In genomic region chr17:87691958-87692357, GRCm38 (mm10) we compare ENCODE assay signal across 7 mouse cellular contexts. TPM values are rescaled to one million over a fixed set of nuclear protein-coding genes. Genes with fewer than 3 reads are reported as not detected.
DNase-seq lines count a peak whose midpoint lies in the region; ATAC-seq and TF ChIP-seq lines count a peak whose summit lies in the region.

No protein-coding gene starts in this region.

- H3K36me3 ChIP-seq in forebrain, embryonic 14.5 days (ENCODE audit: control insufficient read depth, insufficient read depth, low read length) = peaks cover 60% of the 10 kb centered on the region
- peaks cover 15% of the 10 kb centered on the region for H3K36me3 ChIP-seq in lung, postnatal 0 days (ENCODE audit: insufficient read depth, low read length)

- no peaks in the 10 kb centered on the region for H3K27me3 ChIP-seq in forebrain, embryonic 14.5 days (replicated peaks; ENCODE audit: control insufficient read depth, insufficient read depth, low read length)
- H3K27me3 ChIP-seq in lung, postnatal 0 days (replicated peaks; ENCODE audit: insufficient read depth, low read length) = no peaks in the 10 kb centered on the region

- peaks cover 2% of the 10 kb centered on the region; the same call in 1 of the 2 replicates for H3K4me1 ChIP-seq in forebrain, embryonic 14.5 days (ENCODE audit: control insufficient read depth, insufficient read depth, low read length)
- no peaks in the 10 kb centered on the region for H3K4me1 ChIP-seq in lung, postnatal 0 days (ENCODE audit: insufficient read depth, low read depth, low read length)

- no peak overlapping the region for H3K4me2 ChIP-seq in forebrain, embryonic 14.5 days (ENCODE audit: low read length)
- no peak overlapping the region for H3K4me2 ChIP-seq in lung, postnatal 0 days (replicated peaks; ENCODE audit: low read depth, low read length)

- TF ChIP-seq CTCF in brain, embryonic 14.5 days (IDR thresholded peaks at IDR 0.05; ENCODE audit: borderline replicate concordance, extremely low read depth, insufficient read depth, insufficient read length) = peak; percentile 79; the same call in 1 of the 2 replicates
- TF ChIP-seq CTCF in lung, postnatal 0 days (IDR thresholded peaks at IDR 0.05) = peak; percentile 82

- peak; percentile 73 for ATAC-seq in forebrain, embryonic 14.5 days
- ATAC-seq in lung, postnatal 0 days = no peak

- no peak overlapping the region for H3K9ac ChIP-seq in forebrain, embryonic 14.5 days (ENCODE audit: low read length)
- H3K9ac ChIP-seq in lung, postnatal 0 days (replicated peaks; ENCODE audit: low read depth) = no peak overlapping the region

- no peak for TF ChIP-seq POLR2A in brain, embryonic 14.5 days (IDR thresholded peaks at IDR 0.05; ENCODE audit: borderline replicate concordance, extremely low read depth, insufficient read depth, insufficient read length, poor library complexity, severe bottlenecking)

- peak; percentile 27 for DNase-seq in 3134 (ENCODE audit: extremely low read depth, insufficient read length, low spot score)
- peak; percentile 53 to 55 for DNase-seq in B cell, adult 2 months
- peak; percentile 91 for DNase-seq in brain, embryonic 14.5 days (ENCODE audit: low read depth)
- DNase-seq in forebrain, embryonic 14.5 days (ENCODE audit: low spot score) = peak; percentile 89
- DNase-seq in kidney, postnatal 14 days = peak; percentile 45
- DNase-seq in lung, postnatal 0 days (ENCODE audit: low spot score) = peak; percentile 72
- DNase-seq in right cerebral cortex, adult 18-20 months = peak; percentile 54

- no peak overlapping the region for H3K27ac ChIP-seq in forebrain, embryonic 14.5 days (ENCODE audit: low read depth, low read length)
- H3K27ac ChIP-seq in lung, postnatal 0 days (ENCODE audit: low read length) = no peak overlapping the region

- H3K9me3 ChIP-seq in forebrain, embryonic 14.5 days (replicated peaks; ENCODE audit: control insufficient read depth, low read length) = no peaks in the 10 kb centered on the region
- H3K9me3 ChIP-seq in lung, postnatal 0 days (ENCODE audit: low read length) = no peaks in the 10 kb centered on the region

- no peak for TF ChIP-seq EP300 in lung, postnatal 0 days (IDR thresholded peaks at IDR 0.05)

- H3K4me3 ChIP-seq in forebrain, embryonic 14.5 days (ENCODE audit: low read depth, low read length) = no peak overlapping the region
- no peak overlapping the region for H3K4me3 ChIP-seq in lung, postnatal 0 days (ENCODE audit: low read depth, low read length)

- 90% methylated on average over 5 of the region's 5 CpGs for WGBS in forebrain, embryonic 14.5 days
- WGBS in lung, postnatal 0 days = 87% methylated on average over 5 of the region's 5 CpGs

RNA-seq across cellular contexts. Expression of gene Msh2, which starts 19.8 kb away (rescaled TPM):
- polyA plus RNA-seq in brain, embryonic 14.5 days (2012; rRNA removed) = 38.3 and 39.1 TPM in 2 replicates
- 52.3 and 54.2 TPM in 2 replicates for polyA plus RNA-seq in forebrain, embryonic 14.5 days (2014; fragmentation: Nextera tagmentation; extraction: Ambion mirVana)
- 19.8 and 26.0 TPM in 2 replicates for polyA plus RNA-seq in lung, postnatal 0 days (2015; fragmentation: Nextera tagmentation; extraction: Ambion mirVana)

RNA-seq across cellular contexts. Expression of gene Epcam, which starts 56.2 kb away (rescaled TPM):
- polyA plus RNA-seq in brain, embryonic 14.5 days (2012; rRNA removed) = 4.0 and 4.3 TPM in 2 replicates
- 2.5 and 3.1 TPM in 2 replicates for polyA plus RNA-seq in forebrain, embryonic 14.5 days (2014; fragmentation: Nextera tagmentation; extraction: Ambion mirVana)
- 151 and 158 TPM in 2 replicates for polyA plus RNA-seq in lung, postnatal 0 days (2015; fragmentation: Nextera tagmentation; extraction: Ambion mirVana)

Comparison
In these comparisons a context has a peak if more than half of its experiments do, and no peak if none do; other contexts are left out.
1. DNase-seq: peak in every context shown above with its lines; median percentile 91 in brain, embryonic 14.5 days; 89 in forebrain, embryonic 14.5 days; 72 in lung, postnatal 0 days; 54 in B cell, adult 2 months; 54 in right cerebral cortex, adult 18-20 months; 45 in kidney, postnatal 14 days; 27 in 3134.
2. RNA of gene Epcam, which starts 56.2 kb away (polyA plus RNA-seq): 151 to 158 TPM in lung, postnatal 0 days; 4.0 to 4.3 TPM in brain, embryonic 14.5 days and 2.5 to 3.1 TPM in forebrain, embryonic 14.5 days; every median in the first group is over 10 times any median in the second.